Mouse (Mus musculus): ENCODE measurements at regions not wholly inside any gene's neighbourhood (a gene's known extent, or its start where the extent isn't known, plus 50 kb on each side); places are given as distances from the start of the nearest gene placed in this dataset.

DNA sequence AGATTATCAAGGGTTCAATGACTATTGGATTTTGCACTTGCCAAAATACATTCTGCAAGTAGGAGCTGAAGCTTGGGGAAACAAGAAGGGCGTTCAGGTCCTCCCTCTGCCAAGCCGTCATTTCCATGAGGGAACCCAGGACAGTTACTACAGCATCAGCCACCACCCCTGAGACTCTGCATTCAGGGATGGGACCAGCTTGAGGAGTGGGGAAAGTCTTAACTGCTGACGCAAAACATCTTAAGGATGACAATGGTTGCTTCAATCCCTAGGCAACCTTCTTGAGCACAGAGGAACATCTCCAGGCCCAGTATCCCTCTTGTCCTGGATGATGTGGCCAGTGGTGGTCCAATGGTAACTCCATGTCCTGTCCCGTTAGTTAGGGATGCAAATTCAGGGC, 137.2 kb upstream of the Noct start:
- DNase-seq (ENCODE audit: low read depth, low spot score): no peak

DNA sequence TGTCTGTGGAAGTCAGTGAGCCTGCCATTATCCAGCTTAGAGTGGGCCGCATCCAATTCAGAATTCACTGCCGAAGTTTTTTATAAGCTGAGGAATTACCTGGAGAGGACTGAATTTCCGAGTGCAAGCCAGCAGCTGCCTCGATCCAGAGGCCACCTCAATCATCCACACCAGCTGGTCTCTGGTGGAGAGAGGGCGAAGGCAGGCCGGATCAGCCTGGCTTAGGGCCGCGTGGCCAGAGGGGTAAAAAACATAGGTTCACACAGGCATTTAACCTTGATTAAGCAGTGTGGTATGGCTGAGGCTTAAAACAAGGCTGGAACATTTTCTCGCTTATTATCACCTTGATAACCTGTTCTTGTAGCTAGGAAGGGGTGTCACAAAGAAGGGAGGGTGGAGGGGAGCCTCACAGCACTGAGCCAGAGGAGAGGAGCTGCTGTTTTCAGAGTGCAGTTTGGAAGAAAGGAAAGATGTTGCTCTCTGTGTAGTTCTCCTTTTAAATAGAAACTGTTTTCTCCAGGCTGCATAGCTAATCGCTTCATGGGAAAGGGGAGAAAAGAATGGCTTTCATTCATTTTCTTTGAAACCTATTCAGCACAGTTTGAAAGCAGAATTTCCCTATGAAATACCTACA, 135.1 kb upstream of the Noct start:
- no peak for DNase-seq (ENCODE audit: low read depth, low spot score)

DNA sequence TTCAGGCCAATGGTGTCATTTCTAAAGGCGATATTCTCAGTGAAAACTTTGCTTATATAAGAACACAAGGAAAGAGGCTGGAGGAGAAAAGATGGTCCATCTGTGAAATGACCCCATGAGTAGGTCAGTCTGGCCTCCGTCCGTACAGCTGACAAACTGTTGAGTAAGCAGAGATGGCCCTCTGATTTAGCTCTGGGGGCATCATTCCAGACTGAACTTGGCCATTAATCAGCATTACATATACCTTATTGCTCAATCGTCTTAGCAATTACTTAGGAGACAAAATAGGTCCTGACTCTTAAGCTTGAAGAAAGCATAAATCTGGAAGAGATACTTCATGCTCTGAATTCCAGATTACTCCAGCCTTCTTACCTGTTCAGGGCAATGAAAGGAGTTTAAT, 132.8 kb upstream of the Noct start:
- DNase-seq (ENCODE audit: low read depth, low spot score): no peak

DNA sequence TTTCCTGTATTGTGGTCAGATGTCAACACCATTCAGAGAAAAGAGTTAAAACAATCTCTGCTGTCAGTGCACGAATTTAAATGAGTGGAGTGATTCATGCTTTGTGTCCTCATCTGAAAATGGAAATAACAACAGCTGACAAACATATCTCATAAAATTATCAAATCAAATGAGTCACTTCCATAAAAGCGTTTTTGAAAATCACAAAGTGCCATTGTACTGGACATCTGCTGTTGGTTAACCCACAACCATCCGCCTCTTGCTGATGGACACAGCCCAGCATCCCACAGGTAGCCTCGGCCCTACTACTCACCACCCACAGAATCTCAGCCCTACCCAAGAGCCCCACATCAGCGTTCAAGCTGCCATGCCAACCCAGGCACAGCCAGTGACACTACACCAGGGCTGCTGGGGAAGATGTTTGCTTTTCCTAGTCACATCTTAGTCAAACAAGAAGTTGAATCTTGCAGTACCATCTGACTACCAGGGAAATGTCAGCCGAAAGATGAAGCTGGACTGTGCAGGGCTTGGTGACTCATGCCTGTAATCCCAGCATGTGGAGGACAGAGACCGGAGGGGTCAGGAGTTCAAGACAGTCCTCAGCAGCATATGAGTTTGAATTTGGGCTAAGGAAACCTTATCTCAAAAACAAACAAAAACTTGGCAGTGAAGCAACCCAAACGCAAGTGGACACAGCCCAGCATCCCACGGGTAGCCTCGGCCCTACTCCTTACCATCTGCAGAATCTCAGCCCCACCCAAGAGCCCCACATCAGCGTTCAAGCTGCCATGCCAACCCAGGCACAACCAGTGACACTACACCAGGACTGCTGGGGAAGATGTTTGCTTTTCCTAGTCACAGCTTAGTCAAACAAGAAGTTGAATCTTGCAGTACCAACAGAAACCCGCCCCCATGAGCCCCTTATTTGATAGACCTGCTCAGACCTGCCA, 131.9 kb upstream of the Noct start:
- no peak for DNase-seq (ENCODE audit: low read depth, low spot score)

DNA sequence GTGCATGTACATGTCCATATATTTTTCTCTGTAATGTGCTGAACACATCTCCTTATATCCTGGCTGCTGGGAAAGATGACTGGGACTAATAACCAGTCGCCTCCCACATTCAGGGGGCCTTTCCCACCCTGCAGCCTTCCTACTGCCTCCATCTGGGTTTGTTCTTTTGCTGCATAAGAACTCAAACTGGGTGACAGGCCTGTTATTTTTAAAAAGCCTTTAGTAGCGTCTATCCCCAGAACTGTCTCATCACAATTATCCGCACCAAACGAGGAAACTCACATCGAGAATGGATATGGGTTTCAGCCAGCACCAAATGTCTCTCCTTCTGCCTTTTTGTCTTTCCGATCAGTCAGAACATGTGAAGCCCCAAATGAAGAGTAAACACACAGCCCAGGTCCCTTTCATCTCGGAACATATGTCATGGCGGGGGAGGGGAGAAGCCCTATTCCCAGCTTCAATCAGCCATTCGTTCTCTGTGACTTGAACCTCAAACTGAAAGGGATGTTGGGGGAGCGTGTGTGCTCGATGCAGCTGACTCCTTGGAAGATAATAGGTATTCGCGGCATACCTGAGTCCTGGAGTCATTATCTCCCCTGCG, 128.3 kb upstream of the Noct start:
- no peak for DNase-seq (ENCODE audit: low read depth, low spot score)

DNA sequence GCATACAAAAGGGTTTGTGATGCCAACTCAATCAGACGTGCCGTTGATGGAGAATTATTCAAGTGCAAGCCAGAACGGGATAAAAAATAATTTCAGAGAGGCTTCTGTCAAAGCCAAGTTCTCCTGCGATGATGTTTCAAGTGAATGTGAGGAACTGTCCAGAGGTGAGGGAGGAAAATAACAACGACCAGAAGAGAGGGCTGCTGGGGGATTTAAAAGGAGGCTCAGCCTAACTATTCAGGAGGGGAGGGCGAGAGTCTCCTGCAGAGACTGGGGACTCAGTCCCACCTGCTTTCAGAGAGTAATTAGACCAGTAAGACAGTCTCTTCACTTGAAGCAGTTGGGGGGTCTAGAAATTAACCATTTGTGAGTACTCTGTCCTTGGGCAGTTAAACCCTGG, 127.7 kb upstream of the Noct start:
- no peak for DNase-seq (ENCODE audit: low read depth, low spot score)

DNA sequence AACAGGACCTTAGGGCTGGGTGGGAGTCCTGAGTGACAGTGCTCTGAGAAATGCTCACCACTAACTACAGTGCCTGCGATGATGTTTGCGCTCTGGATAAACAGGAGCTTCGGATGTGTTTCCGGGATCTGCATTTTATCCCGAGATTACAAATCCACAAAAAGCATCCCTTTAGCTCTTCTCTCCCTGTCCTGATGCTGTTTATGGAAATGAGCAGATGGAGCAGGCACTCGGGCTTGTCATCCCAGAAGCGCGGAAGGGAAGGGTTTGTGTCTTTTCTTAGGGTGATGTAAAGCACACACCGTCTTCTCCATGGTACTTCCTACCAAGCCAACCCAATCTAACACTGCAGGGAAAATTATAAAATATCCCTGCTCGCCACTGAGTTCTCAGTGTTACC, 126.9 kb upstream of the Noct start:
- DNase-seq (ENCODE audit: low read depth, low spot score): no peak

DNA sequence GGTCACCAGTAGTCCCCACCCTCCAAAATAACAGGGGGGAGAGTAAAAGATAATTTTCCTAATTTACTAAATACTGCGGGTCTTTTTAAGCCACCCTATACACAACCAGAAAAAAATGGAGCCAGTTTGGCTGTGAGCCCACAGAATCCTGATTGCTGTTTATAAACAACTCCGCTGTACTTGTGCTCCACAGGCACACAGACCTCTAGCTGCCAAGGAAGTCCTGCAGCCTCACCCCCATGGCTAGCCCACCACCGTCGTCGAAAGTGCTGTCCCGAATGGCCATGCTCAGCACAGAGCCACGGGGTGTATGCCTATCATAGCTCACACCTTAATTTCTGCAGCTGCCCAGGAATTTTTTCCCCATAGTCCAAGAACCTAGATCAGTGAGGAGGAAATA, 124.3 kb upstream of the Noct start:
- DNase-seq (ENCODE audit: low read depth, low spot score): no peak

DNA sequence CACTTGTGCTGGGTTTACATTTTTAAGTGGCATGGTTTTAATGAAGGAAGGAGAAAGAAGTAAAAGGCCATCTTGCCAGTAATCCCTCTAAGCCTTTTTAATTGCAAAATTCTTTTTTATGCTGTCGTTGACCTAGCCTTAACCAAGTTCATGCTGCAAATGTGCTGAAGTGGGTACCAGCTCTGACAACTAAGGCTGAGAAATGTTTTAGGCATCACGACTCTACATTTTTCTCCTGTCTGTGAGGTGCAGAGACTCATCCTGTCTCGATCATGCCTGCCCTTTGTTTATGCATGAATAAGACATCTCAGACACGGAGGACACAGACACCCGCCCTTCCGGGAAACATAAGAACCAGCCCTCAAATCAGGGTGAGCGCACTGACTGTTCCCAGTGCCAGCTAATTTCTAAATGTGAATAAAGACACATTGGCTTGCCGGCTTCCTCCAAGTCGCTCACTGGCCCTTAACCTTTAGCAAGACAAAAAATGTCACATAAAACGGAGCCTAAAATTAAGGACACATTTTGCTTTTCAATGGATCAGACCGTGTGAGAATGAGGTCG, 115.5 kb upstream of the Noct start:
- no peak for DNase-seq (ENCODE audit: low read depth, low spot score)

DNA sequence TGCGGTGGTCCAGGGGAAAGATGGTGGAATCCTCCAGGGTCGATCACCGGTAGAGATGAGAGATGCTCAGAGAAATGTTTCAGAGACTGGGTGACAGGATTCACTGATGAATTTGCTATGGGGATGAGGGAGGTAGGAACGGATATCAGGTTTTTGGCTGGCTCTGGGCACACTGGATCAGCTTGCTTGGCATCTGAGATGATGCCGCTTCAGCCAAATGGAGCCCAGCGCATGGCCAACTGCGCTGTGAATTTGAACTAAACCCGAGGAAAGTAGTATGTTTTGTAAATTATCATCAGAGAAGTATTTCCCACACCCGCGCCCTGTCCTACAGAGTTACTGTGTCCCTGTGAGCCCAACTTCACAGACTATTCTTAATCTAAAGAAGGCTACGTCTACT, 113.0 kb upstream of the Noct start:
- DNase-seq (ENCODE audit: low read depth, low spot score): no peak

DNA sequence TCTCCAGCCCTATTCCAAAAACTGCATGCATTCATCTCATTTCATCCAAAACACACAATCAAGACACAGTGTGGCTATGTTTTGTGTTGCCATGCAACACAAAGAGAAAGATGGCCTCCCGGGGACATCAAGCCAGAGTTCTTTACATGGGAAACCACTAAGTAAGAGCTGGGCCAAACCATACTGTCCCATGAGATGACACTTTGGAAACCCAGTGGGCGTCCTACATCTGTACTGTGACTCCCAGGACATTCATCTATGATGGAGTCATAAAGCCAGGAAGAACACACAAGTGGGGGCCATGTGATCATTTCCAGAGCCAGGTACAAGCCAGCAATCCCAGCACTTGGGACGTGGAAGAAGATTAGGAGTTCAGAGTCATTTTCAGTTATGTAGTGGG, 111.9 kb upstream of the Noct start:
- DNase-seq (ENCODE audit: low read depth, low spot score): no peak

DNA sequence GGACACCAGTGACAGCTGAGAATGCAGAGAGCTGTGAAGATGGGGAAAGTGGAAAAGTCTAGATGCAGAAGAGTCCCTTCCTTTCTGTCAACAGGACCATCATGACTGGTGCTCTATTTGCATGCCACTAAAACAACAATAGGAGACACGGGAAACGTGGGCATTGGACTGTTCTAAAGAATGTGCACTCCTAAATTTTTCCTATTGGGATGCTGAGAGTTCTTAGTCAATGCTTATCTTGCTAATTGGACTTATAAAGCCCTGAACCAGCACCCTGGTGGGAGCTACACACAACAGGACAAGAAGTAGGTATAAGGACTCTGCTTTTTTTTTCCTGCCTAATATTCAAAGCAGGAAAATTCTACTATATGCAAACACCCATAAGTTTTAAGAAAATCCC, 108.3 kb upstream of the Noct start:
- no peak for DNase-seq (ENCODE audit: low read depth, low spot score)

DNA sequence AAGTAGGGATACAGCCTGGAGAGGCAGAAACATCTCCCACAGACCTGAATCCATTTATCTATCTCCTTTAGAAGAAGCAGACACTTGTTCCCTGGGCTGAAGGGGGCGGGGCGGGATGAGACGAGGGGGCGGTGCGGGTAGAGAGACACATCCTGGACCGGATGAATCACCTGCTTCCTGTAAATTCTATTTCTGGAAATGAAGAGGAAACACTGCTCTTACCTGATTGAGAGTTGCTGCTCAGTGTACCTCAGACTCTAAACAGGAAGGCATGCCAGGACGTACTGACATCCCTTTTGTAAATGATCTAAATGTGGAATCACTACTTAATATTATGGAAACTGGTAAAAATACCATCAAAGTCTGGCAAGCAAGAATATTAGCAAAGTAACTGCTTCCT, 105.5 kb upstream of the Noct start:
- no peak for DNase-seq (ENCODE audit: low read depth, low spot score)

DNA sequence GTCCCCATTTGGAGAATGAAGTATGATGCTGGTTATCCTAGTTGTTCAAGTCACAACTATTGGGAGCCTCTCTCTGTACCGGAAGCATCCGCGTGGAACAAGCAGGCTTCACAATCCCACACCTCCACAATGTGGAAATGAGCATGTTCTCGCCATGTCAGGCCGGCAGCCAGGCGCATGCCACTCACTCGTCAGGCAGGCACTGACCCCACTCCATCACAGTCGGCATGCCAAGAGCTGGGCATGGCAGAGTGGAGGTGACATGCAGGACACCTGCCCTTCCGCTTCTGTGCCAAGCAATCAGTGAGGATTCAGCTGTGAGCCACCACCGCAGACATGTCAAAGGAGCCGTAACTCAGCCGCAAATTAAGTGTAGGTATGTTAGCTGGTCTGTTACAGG, 103.7 kb upstream of the Noct start:
- DNase-seq (ENCODE audit: low read depth, low spot score): no peak

DNA sequence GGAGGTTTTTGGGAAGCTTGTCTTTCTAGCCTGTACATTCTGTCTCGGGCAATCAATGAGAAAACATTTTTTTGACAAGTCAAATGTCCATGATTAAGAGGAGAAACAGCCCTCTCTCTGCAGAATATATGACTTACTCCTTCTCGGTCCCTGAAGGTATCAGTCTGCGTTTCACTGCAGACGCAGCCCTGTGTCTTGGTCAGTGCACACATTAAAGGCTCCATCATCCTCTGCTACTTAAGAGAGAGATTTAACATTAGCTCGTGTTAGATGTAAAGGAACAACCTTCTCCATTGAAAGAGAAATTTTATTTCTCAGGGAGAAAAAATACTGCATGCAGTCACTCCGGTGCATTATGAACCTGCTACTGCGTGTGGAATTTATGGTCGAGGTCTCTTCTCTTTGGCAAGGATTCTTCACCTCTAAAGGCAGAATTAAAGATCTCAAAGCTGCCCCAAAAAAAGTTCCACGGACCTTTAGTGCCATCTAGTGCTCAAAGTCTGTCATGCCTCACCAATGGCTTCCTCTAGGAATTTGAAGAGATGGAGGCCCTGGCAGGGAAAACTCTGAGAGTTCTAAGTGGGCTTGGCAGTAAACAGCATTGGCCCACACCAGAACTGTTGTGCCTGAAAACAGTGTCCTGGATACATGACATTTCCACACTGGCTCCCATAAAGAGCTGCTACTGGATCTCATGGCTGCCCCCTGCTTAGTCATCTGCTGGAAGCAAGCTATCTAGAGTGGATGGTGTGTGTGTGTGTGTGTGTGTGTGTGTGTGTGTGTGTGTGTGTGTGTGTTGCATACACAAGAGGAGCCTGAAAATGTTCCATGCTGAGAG, 102.3 kb upstream of the Noct start:
- DNase-seq (ENCODE audit: low read depth, low spot score): peak; percentile 67

DNA sequence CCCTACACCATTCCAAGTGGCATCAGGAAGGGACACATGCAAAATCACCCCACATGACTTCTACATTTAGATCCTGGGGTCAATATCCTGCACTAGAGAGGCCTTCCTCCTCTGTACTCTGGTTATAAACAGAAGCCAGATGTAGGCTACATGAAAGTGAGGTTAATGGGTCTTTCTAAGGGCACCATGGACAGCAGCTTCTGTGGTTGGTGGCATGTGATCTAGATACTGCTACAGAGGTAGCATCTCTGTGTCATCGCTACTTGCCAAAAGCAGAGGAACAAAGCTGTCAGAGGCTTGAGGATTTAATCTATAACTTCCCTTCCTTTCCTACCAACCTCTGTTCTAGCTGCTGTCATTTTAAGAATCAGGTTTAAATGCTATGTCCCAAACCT, 101.7 kb upstream of the Noct start:
- DNase-seq (ENCODE audit: low read depth, low spot score): no peak

DNA sequence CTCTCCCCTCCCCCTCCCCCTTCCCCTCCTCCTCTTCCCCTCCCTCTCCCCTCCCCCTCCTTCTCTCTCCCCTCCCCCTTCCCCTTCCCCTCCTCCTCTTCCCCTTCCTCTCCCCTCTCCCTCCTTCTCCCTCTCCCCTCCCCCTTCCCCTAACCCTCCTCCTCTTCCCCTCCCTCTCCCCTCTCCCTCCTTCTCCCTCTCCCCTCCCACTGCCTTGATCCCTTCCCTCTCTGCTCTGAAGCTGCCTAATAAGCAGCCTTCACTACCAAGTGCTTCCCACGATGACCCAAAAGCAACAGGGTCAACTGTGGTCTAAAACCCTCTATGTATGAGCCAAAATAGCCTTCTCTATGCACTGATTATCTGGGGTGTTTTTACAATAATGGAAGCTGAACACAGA, 96.4 kb upstream of the Noct start:
- DNase-seq (ENCODE audit: low read depth, low spot score): no peak

DNA sequence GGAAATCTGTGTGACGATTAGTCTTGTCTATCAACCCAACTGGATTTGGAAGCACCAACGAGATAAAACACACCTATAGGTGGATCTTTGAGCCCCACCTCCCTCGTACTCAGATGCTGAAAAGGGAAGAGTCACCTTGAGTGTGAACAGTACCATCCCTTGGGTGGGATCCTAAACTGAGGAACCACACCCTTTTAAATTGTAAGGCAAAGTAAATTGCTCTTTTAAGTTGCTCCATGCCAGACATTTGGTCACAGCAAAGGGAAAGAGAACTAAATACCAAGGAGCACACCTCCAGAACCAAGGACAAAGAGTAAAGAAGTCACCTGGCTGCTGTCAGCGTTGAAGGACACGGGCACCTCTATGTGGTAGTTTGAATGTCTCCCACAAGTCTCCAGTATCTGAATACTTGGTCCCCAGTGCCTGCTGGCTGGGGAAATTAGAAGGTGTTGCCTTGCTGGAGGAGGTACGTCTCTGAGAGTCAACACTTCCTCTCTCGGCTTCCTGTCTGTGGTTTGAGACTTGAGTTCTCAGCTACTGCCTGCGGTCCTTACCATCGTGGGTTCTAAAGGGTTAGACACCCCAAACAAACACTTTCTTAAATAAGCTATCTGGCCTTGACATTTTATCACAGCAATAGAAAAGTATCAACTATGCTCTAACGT, 95.6 kb upstream of the Noct start:
- DNase-seq (ENCODE audit: low read depth, low spot score): no peak

DNA sequence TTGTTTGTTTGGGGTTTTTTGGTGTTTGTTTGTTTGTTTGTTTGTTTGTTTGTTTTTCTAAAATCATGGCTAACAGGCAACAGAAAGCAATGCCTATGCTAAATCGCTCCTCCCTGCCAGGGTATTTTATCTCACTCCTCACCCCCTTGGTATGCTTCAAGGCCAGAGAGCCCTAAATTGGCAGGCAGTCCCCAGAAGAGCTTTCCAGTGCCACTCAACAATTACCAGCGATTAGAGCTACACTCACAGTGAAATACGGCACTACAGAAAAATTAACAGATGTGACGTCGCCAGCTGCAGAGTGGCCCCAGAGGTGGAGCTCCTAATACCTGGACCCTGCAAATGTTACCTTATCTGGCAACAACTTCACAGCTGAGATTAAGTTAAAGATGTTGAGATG, 93.5 kb upstream of the Noct start:
- DNase-seq (ENCODE audit: low read depth, low spot score): no peak

DNA sequence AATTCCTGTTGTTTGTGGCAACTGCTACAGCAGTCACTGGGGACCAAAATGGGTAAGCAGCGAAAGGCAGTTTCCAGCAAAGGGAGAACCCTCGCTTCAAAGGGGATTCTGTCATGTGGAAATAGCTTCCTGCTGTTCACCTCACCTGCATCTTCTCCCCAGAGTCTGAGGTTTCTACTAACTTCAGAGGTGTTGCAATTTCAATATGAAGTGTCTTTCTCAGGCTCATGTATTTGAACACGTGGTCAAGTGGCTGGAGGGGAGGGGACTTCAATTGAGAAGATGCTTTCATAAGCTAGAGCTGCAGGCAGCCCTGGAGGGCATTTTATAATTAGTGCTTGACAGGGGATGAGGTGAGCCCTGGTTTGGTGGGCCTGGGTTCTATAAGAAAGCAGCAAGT, 92.9 kb upstream of the Noct start:
- no peak for DNase-seq (ENCODE audit: low read depth, low spot score)

DNA sequence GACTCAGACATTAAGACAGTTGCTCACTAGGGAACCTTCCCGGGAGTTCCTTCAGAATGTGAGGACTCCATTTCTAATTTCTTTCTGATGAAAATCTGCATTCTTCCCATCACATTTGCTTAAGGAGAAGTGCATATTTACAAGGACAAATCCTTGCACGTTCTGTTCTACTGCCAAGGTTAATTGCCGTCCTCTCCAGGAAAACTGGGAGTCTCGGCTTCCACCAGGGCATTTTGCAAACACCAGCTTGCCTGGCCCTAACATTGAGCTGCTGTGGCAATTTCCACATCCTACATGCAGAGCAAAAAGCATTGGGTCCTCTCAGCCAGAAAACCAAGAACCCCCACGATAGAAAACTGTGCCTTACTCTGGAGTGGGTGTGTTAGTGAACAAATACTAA, 91.5 kb upstream of the Noct start:
- no peak for DNase-seq (ENCODE audit: low read depth, low spot score)
